Mouse (Mus musculus) mature B cell (primary cell): Measurements from ENCODE around the gene Vsir.

Experiments used
- in situ Hi-C: fragments of 300-500 bp; cut with MboI; formaldehyde crosslinking; loops from 2 replicates; pipeline ENCODE4 v1.14.3; 2019

Vsir gene

GRCm38 (mm10) chr10:60346701-60347405 lies at the start of gene Vsir:
TSS of gene Vsir (plus strand) at chr10:60346851.
- in situ Hi-C loops: no loop called here

- in situ Hi-C loops: loop anchor here (10.0 kb wide), 1 partner anchor 455 kb away; the partner anchor contains the start of gene Slc29a3
These were observed 47.0 kb upstream of the Vsir start for GRCm38 (mm10) chr10:60299636-60300035.

GRCm38 (mm10) chr10:60303419-60303818 lies 43.2 kb upstream of the Vsir start:
- in situ Hi-C loops: no loop called here

- in situ Hi-C loops: no loop called here
These were observed 41.6 kb upstream of the Vsir start for GRCm38 (mm10) chr10:60304854-60305628.

GRCm38 (mm10) chr10:60310629-60311028 lies 36.0 kb upstream of the Vsir start:
- in situ Hi-C loops: loop anchor here (5.0 kb wide), 1 partner anchor 82 kb away; no protein-coding TSS in a partner anchor

- in situ Hi-C loops: loop anchor here (5.0 kb wide), 1 partner anchor 79 kb away; no protein-coding TSS in a partner anchor
These were observed 33.0 kb upstream of the Vsir start for GRCm38 (mm10) chr10:60313606-60314005.

GRCm38 (mm10) chr10:60316166-60316565 lies 30.5 kb upstream of the Vsir start:
- in situ Hi-C loops: no loop called here

- in situ Hi-C loops: no loop called here
These were observed 17.5 kb upstream of the Vsir start for GRCm38 (mm10) chr10:60328963-60329650.

GRCm38 (mm10) chr10:60334583-60334982 lies 12.1 kb upstream of the Vsir start:
- in situ Hi-C loops: no loop called here

GRCm38 (mm10) chr10:60335021-60335420 lies 11.6 kb upstream of the Vsir start:
- in situ Hi-C loops: no loop called here

- in situ Hi-C loops: no loop called here
These were observed 5.1 kb upstream of the Vsir start for GRCm38 (mm10) chr10:60341528-60341927.

GRCm38 (mm10) chr10:60344111-60344510 lies 2.5 kb upstream of the Vsir start:
- in situ Hi-C loops: no loop called here

GRCm38 (mm10) chr10:60346056-60346455 lies 595 bp upstream of the Vsir start:
- in situ Hi-C loops: no loop called here

- in situ Hi-C loops: no loop called here
These were observed 1.3 kb downstream of the Vsir start for GRCm38 (mm10) chr10:60347768-60348610.

GRCm38 (mm10) chr10:60349056-60349455 lies 2.4 kb downstream of the Vsir start:
- in situ Hi-C loops: no loop called here

GRCm38 (mm10) chr10:60349644-60350043 lies 3.0 kb downstream of the Vsir start:
- in situ Hi-C loops: no loop called here

- in situ Hi-C loops: no loop called here
These were observed 3.6 kb downstream of the Vsir start for GRCm38 (mm10) chr10:60350077-60350804.

- in situ Hi-C loops: no loop called here
These were observed 4.1 kb downstream of the Vsir start for GRCm38 (mm10) chr10:60350805-60351167.

- in situ Hi-C loops: no loop called here
These were observed 4.6 kb downstream of the Vsir start for GRCm38 (mm10) chr10:60351248-60351647.

- in situ Hi-C loops: no loop called here
These were observed 5.3 kb downstream of the Vsir start for GRCm38 (mm10) chr10:60351761-60352455.
